Mouse (Mus musculus): ENCODE measurements around the gene Catip. TPM values are rescaled to one million over a fixed set of nuclear protein-coding genes. Genes with fewer than 3 reads are reported as not detected.
"Not testable (repeated sequence)": the region's sequence is repeated elsewhere in the genome, so short reads cannot be mapped to it uniquely, and the experiment has no call there.

The Catip gene
- polyA plus RNA-seq (2015; fragmentation: Nextera tagmentation; extraction: Ambion mirVana), result 0.38 and 0.39 TPM in 2 replicates

- no peak within 1 kb of the TSS for H3K4me2 ChIP-seq
- 0 out of 2 replicates have a peak, but pooled peaks have one; percentile 41 for ATAC-seq (replicated peaks; ENCODE audit: insufficient number of reproducible peaks, insufficient read depth, low FRiP score, low read depth)
Observed at GRCm38 (mm10) chr1:74361812-74362211, at the start of gene Catip. Catip (plus strand) TSS chr1:74362108.

GRCm38 (mm10) chr1:74313049-74313692 lies 48.7 kb upstream of the Catip start:
- H3K27ac ChIP-seq, result peak overlapping the region; percentile 45; the same call in 1 of the 2 replicates
- H3K4me2 ChIP-seq, result no peak overlapping the region
- no peak overlapping the region for H3K4me3 ChIP-seq
- H3K9ac ChIP-seq, result no peak overlapping the region
- WGBS, result under 1% methylated on average over 3 of the region's 3 CpGs
- no peaks in the 10 kb centered on the region for H3K36me3 ChIP-seq
- H3K27me3 ChIP-seq, result no peaks in the 10 kb centered on the region
- peaks cover 30% of the 10 kb centered on the region for H3K4me1 ChIP-seq (replicated peaks)
- no peaks in the 10 kb centered on the region for H3K9me3 ChIP-seq (replicated peaks)
- no peak for ATAC-seq (replicated peaks; ENCODE audit: insufficient number of reproducible peaks, insufficient read depth, low FRiP score, low read depth)

More at GRCm38 (mm10) chr1:74361812-74362211, at the start of gene Catip:
- Histone ChIP-seq H3K9me3 (replicated peaks) (no peaks in the 10 kb centered on the region), H3K9ac (no peak within 1 kb of the TSS), H3K27ac (no peak within 1 kb of the TSS), H3K4me1 (replicated peaks) (no peaks in the 10 kb centered on the region), H3K36me3 (no peaks in the 10 kb centered on the region), H3K27me3 (no peaks in the 10 kb centered on the region), H3K4me3 (no peak within 1 kb of the TSS)
- WGBS, result 3% methylated on average over 2 of the region's 2 CpGs

- Histone ChIP-seq H3K27me3 (no peaks in the 10 kb centered on the region), H3K9me3 (replicated peaks) (no peaks in the 10 kb centered on the region), H3K27ac (no peak overlapping the region), H3K4me3 (no peak overlapping the region), H3K4me1 (replicated peaks) (peaks cover 25% of the 10 kb centered on the region), H3K4me2 (no peak overlapping the region), H3K9ac (no peak overlapping the region), H3K36me3 (no peaks in the 10 kb centered on the region)
- ATAC-seq (replicated peaks; ENCODE audit: insufficient number of reproducible peaks, insufficient read depth, low FRiP score, low read depth), result no peak
- 75% methylated on average over 3 of the region's 3 CpGs for WGBS
Observed at GRCm38 (mm10) chr1:74314796-74315195, 47.1 kb upstream of the Catip start.

GRCm38 (mm10) chr1:74316114-74316827 lies 45.6 kb upstream of the Catip start:
- Histone ChIP-seq H3K36me3 (no peaks in the 10 kb centered on the region), H3K27ac (peak overlapping the region; percentile 31; the same call in 1 of the 2 replicates), H3K4me3 (no peak overlapping the region), H3K9me3 (replicated peaks) (no peaks in the 10 kb centered on the region), H3K27me3 (no peaks in the 10 kb centered on the region), H3K4me2 (no peak overlapping the region), H3K9ac (no peak overlapping the region), H3K4me1 (replicated peaks) (peaks cover 24% of the 10 kb centered on the region)
- 74% methylated on average over 4 of the region's 4 CpGs for WGBS
- no peak for ATAC-seq (replicated peaks; ENCODE audit: insufficient number of reproducible peaks, insufficient read depth, low FRiP score, low read depth)

- 85% methylated on average over 3 of the region's 3 CpGs for WGBS
- ATAC-seq (replicated peaks; ENCODE audit: insufficient number of reproducible peaks, insufficient read depth, low FRiP score, low read depth), result no peak
- H3K9me3 ChIP-seq (replicated peaks), result no peaks in the 10 kb centered on the region
Observed at GRCm38 (mm10) chr1:74318711-74319110, 43.2 kb upstream of the Catip start.

GRCm38 (mm10) chr1:74321396-74321795 lies 40.5 kb upstream of the Catip start:
- H3K9ac ChIP-seq, result no peak overlapping the region
- peak overlapping the region; percentile 62 for H3K27ac ChIP-seq
- no peak for ATAC-seq (replicated peaks; ENCODE audit: insufficient number of reproducible peaks, insufficient read depth, low FRiP score, low read depth)
- H3K9me3 ChIP-seq (replicated peaks), result no peaks in the 10 kb centered on the region
- H3K36me3 ChIP-seq, result no peaks in the 10 kb centered on the region
- WGBS, result 42% methylated on average over 3 of the region's 3 CpGs
- no peak overlapping the region for H3K4me2 ChIP-seq
- H3K4me1 ChIP-seq (replicated peaks), result peaks cover 20% of the 10 kb centered on the region
- H3K4me3 ChIP-seq, result no peak overlapping the region
- no peaks in the 10 kb centered on the region for H3K27me3 ChIP-seq

More at GRCm38 (mm10) chr1:74318711-74319110, 43.2 kb upstream of the Catip start:
- no peak overlapping the region for H3K9ac ChIP-seq
- H3K27me3 ChIP-seq, result no peaks in the 10 kb centered on the region
- no peak overlapping the region for H3K4me2 ChIP-seq
- no peak overlapping the region for H3K27ac ChIP-seq
- peaks cover 22% of the 10 kb centered on the region for H3K4me1 ChIP-seq (replicated peaks)
- H3K4me3 ChIP-seq, result no peak overlapping the region
- no peaks in the 10 kb centered on the region for H3K36me3 ChIP-seq

GRCm38 (mm10) chr1:74326916-74327315 lies 35.0 kb upstream of the Catip start:
- not testable (repeated sequence) for ATAC-seq (replicated peaks; ENCODE audit: insufficient number of reproducible peaks, insufficient read depth, low FRiP score, low read depth); H3K9ac ChIP-seq; H3K9me3 ChIP-seq (replicated peaks); H3K27me3 ChIP-seq; H3K4me3 ChIP-seq; H3K27ac ChIP-seq; H3K36me3 ChIP-seq; H3K4me2 ChIP-seq
- WGBS, result 75% methylated on average over 2 of the region's 2 CpGs
- peaks cover 30% of the 10 kb centered on the region for H3K4me1 ChIP-seq (replicated peaks)

GRCm38 (mm10) chr1:74329899-74330431 lies 31.9 kb upstream of the Catip start:
- no peaks in the 10 kb centered on the region for H3K27me3 ChIP-seq
- no peaks in the 10 kb centered on the region for H3K36me3 ChIP-seq
- H3K9ac ChIP-seq, result no peak overlapping the region
- no peak overlapping the region for H3K4me2 ChIP-seq
- WGBS, result 72% methylated on average over 7 of the region's 7 CpGs
- peak overlapping the region; percentile 87; the same call in 1 of the 2 replicates for H3K27ac ChIP-seq
- no peaks in the 10 kb centered on the region for H3K9me3 ChIP-seq (replicated peaks)
- H3K4me3 ChIP-seq, result no peak overlapping the region
- no peak for ATAC-seq (replicated peaks; ENCODE audit: insufficient number of reproducible peaks, insufficient read depth, low FRiP score, low read depth)
- peaks cover 44% of the 10 kb centered on the region for H3K4me1 ChIP-seq (replicated peaks)

- ATAC-seq (replicated peaks; ENCODE audit: insufficient number of reproducible peaks, insufficient read depth, low FRiP score, low read depth), result no peak
- Histone ChIP-seq H3K4me1 (replicated peaks) (peaks cover 48% of the 10 kb centered on the region), H3K27me3 (no peaks in the 10 kb centered on the region), H3K36me3 (no peaks in the 10 kb centered on the region), H3K4me2 (no peak overlapping the region), H3K4me3 (no peak overlapping the region), H3K27ac (peak overlapping the region; percentile 87), H3K9ac (0 out of 2 replicates have a peak overlapping the region, but pooled peaks have one; percentile 23), H3K9me3 (replicated peaks) (no peaks in the 10 kb centered on the region)
- 63% methylated on average over 4 of the region's 4 CpGs for WGBS
Observed at GRCm38 (mm10) chr1:74331046-74331681, 30.7 kb upstream of the Catip start.

GRCm38 (mm10) chr1:74332241-74332763 lies 29.6 kb upstream of the Catip start:
- peaks cover 55% of the 10 kb centered on the region for H3K4me1 ChIP-seq (replicated peaks)
- no peaks in the 10 kb centered on the region for H3K36me3 ChIP-seq
- peak overlapping the region; percentile 56 for H3K9ac ChIP-seq
- peak overlapping the region; percentile 87 for H3K27ac ChIP-seq
- peak overlapping the region; percentile 74 for H3K4me2 ChIP-seq
- no peaks in the 10 kb centered on the region for H3K27me3 ChIP-seq
- under 1% methylated on average over 36 of the region's 36 CpGs for WGBS
- H3K9me3 ChIP-seq (replicated peaks), result no peaks in the 10 kb centered on the region
- peak overlapping the region; percentile 56 for H3K4me3 ChIP-seq
- ATAC-seq (replicated peaks; ENCODE audit: insufficient number of reproducible peaks, insufficient read depth, low FRiP score, low read depth), result peak; percentile 95

GRCm38 (mm10) chr1:74332930-74333329 lies 29.0 kb upstream of the Catip start:
- H3K9ac ChIP-seq, result peak overlapping the region; percentile 56
- WGBS, result 5% methylated on average over 9 of the region's 9 CpGs
- peaks cover 60% of the 10 kb centered on the region for H3K4me1 ChIP-seq (replicated peaks)
- H3K4me2 ChIP-seq, result peak overlapping the region; percentile 74
- peak overlapping the region; percentile 56 for H3K4me3 ChIP-seq
- H3K9me3 ChIP-seq (replicated peaks), result no peaks in the 10 kb centered on the region
- ATAC-seq (replicated peaks; ENCODE audit: insufficient number of reproducible peaks, insufficient read depth, low FRiP score, low read depth), result no peak
- peak overlapping the region; percentile 87 for H3K27ac ChIP-seq
- H3K27me3 ChIP-seq, result no peaks in the 10 kb centered on the region
- no peaks in the 10 kb centered on the region for H3K36me3 ChIP-seq

All from heart, embryonic 15.5 days (tissue).